Mouse (Mus musculus) forebrain, embryonic 16.5 days (tissue): ENCODE results near the gene Uap1l1. TPM values are rescaled to one million over a fixed set of nuclear protein-coding genes. Genes with fewer than 3 reads are reported as not detected.
A peak's percentile ranks its signal among the peaks of the same experiment; 100 is the strongest.

ENCODE experiments used
- ATAC-seq: fragments of 200-750 bp; cut with Nextera tagmentation; 2 replicates; pipeline ENCODE4 v1.8.0; 2017; ENCODE audit warnings: mild to moderate bottlenecking, moderate library complexity
- H3K27ac ChIP-seq: fragments of 300-500 bp; sonication (generic); 2 replicates; pipeline ENCODE4 v1.5.1; 2014; ENCODE audit warnings: low read length, control low read depth
- H3K27me3 ChIP-seq: fragments of 300-500 bp; sonication (generic); replicated peaks from 2 replicates; pipeline ENCODE4 v1.6.1; 2014; ENCODE audit warnings: low read length; ENCODE audit not compliant: control insufficient read depth, insufficient read depth
- H3K36me3 ChIP-seq: fragments of 300-500 bp; sonication (generic); 2 replicates; pipeline ENCODE4 v1.6.1; 2014; ENCODE audit not compliant: control insufficient read depth, insufficient read depth
- H3K4me1 ChIP-seq: fragments of 300-500 bp; sonication (generic); replicated peaks from 2 replicates; pipeline ENCODE4 v1.6.1; 2014; ENCODE audit warnings: low read length; ENCODE audit not compliant: control insufficient read depth, insufficient read depth
- H3K4me2 ChIP-seq: fragments of 300-500 bp; sonication (generic); 2 replicates; pipeline ENCODE4 v1.6.1; 2014; ENCODE audit warnings: mild to moderate bottlenecking, low read length, control low read depth
- H3K4me3 ChIP-seq: fragments of 300-500 bp; sonication (generic); replicated peaks from 2 replicates; pipeline ENCODE4 v1.5.1; 2014; ENCODE audit warnings: mild to moderate bottlenecking, low read length, control low read depth
- H3K9ac ChIP-seq: fragments of 300-500 bp; sonication (generic); replicated peaks from 2 replicates; pipeline ENCODE4 v1.6.1; 2014; ENCODE audit warnings: low read depth, low read length, control low read depth
- H3K9me3 ChIP-seq: fragments of 300-500 bp; sonication (generic); 2 replicates; pipeline ENCODE4 v1.6.1; 2016; ENCODE audit warnings: low read length; ENCODE audit not compliant: control insufficient read depth
- WGBS: fragments of 180-500 bp; shearing (Covaris S2); extraction: QIAGEN DNeasy Blood & Tissue Kit; methylation state at CpG from one replicate; pipeline ENCODE4 v1.1.7; 2014; 5-methylcytosine and 5-hydroxymethylcytosine counted together
- polyA plus RNA-seq: library from polyadenylated mRNA; unstranded; fragments of >200 nt; fragmentation: Nextera tagmentation; extraction: Ambion mirVana; gene quantifications from 2 replicates; pipeline ENCODE4 v1.2.1, GENCODE M21; 2015

The Uap1l1 gene
- polyA plus RNA-seq, 1 experiment from 2014 or later = 3.3 TPM

GRCm38 (mm10) chr2:25398065-25398464 is 32.6 kb upstream of the Uap1l1 start:
- WGBS = 87% methylated on average over 7 of the region's 7 CpGs
- Histone ChIP-seq H3K9me3 (no peaks in the 10 kb centered on the region), H3K36me3 (no peaks in the 10 kb centered on the region), H3K4me3 (no peak overlapping the region), H3K4me2 (no peak overlapping the region), H3K4me1 (peaks cover 26% of the 10 kb centered on the region), H3K9ac (no peak overlapping the region), H3K27me3 (peaks cover 44% of the 10 kb centered on the region), H3K27ac (no peak overlapping the region)
- ATAC-seq = no peak

GRCm38 (mm10) chr2:25397010-25397409 is 31.5 kb upstream of the Uap1l1 start:
- Histone ChIP-seq H3K4me3 (no peak overlapping the region), H3K9ac (no peak overlapping the region), H3K4me2 (no peak overlapping the region), H3K36me3 (no peaks in the 10 kb centered on the region), H3K27ac (no peak overlapping the region), H3K27me3 (peaks cover 44% of the 10 kb centered on the region), H3K9me3 (no peaks in the 10 kb centered on the region), H3K4me1 (peaks cover 21% of the 10 kb centered on the region)
- ATAC-seq = no peak
- 45% methylated on average over 1 of the region's 1 CpGs for WGBS

- Histone ChIP-seq H3K27me3 (peaks cover 44% of the 10 kb centered on the region), H3K4me3 (peak overlapping the region; percentile 38; the same call in 1 of the 2 replicates)
- WGBS = 34% methylated on average over 3 of the region's 3 CpGs
These were observed 31.1 kb upstream of the Uap1l1 start for GRCm38 (mm10) chr2:25396597-25396983.

DNA sequence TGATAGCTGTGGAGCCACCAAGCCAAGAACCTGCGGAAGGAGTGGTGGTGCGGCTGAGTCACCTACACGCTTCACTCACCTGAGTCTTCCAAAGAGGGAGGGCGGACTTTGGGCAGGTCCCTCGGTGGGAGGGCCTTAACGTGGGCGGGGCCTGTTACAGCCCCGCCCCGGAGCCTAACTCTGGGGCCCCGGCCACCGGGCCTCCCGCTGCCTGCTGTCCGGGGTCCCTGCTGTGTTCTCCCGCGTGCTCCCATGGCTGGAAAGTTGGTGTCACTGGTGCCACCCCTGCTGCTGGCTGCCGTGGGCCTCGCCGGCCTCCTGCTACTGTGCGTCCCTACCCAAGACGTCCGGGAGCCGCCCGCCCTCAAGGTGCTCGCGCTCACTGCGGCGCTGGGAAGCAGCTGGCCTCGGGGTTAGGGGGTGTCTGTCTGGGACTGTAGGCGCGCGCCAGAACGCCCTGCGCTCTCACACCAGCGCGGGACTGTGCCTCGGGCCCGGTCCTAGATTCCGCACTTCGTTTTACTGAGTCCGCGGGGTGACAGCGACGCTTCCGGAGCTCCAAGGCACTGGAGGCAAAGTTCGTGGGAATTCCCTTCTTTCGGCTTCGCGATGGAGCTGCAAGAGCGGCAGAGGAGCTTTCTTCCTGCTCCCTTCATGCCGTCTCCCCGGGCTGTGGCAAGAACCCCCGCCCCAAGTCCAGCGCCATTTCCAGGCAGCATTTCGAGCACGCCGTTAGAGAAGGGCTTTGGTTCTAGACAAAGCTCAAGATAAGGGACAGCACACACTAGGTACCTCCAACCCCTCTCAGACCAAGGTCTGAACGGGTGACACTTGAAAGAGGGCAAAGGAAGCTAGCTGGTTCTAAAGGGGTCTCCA is 30.5 kb upstream of the Uap1l1 start, which contains the start of gene Entpd2:
TSS of gene Entpd2 (plus strand) at position 154 of the 876 bp plus-strand sequence.
- Histone ChIP-seq H3K9me3 (no peaks in the 10 kb centered on the region), H3K27me3 (peaks cover 44% of the 10 kb centered on the region), H3K4me3 (peak within 1 kb of the TSS; percentile 38), H3K4me1 (peaks cover 21% of the 10 kb centered on the region), H3K27ac (peak within 1 kb of the TSS; percentile 12; the same call in 1 of the 2 replicates), H3K9ac (peak within 1 kb of the TSS; percentile 34; the same call in 1 of the 2 replicates), H3K4me2 (peak within 1 kb of the TSS; percentile 59), H3K36me3 (no peaks in the 10 kb centered on the region)
- ATAC-seq = no peak
- WGBS = 2% methylated on average over 57 of the region's 57 CpGs

More at GRCm38 (mm10) chr2:25396597-25396983, 31.1 kb upstream of the Uap1l1 start:
- Histone ChIP-seq H3K4me2 (no peak overlapping the region; the same call in 1 of the 2 replicates), H3K9ac (no peak overlapping the region; the same call in 1 of the 2 replicates), H3K4me1 (peaks cover 21% of the 10 kb centered on the region), H3K9me3 (no peaks in the 10 kb centered on the region), H3K36me3 (no peaks in the 10 kb centered on the region), H3K27ac (no peak overlapping the region)
- no peak for ATAC-seq

DNA sequence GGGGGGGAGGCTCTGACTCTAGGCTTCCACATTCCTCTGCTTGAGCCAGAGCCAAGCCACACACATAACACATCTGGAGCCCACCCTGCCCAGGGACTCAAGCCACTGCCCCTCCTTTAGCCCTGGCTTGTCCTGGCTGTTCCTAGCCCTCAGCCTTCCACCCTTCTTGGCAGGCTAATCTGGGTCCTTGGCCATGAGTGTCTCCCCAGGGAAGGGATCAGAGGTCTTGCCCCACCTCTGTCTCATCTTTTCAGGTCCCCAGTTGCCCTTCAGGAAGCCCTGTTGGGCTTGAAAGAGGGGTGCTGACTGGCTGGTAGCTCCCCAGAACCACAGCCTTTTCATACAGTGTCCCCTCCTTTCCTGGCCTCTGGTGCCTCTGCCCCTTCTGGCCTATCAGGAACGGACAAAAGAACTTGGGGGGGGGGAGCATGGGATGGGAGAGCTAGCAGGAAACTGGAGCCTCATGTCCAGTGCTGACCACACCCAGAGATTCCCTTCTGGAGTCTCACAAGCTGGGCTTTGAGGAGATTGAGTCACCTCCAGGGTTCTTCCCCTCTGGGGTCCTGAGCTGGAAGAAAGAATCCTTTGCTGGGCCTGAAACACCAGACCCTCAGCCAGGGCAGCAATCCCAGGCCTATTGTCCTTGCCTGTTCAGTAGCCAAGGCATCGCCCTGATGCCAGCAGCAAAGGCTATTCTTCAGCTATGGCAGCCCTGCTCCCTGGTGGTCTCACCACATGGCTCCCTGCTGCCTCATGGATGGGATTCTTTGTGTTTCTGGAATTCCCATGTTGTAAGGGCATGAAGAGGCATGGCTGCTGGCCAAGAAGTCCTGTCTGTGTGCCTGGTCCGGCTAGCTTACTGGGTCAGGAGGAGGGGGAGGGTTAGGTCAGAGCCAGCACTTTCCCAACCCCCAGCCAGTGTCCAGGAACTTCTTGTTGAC is 29.1 kb upstream of the Uap1l1 start:
- Histone ChIP-seq H3K27ac (peak overlapping the region; percentile 12; the same call in 1 of the 2 replicates), H3K4me3 (no peak overlapping the region), H3K27me3 (peaks cover 40% of the 10 kb centered on the region), H3K4me2 (no peak overlapping the region), H3K4me1 (peaks cover 17% of the 10 kb centered on the region), H3K9ac (no peak overlapping the region), H3K36me3 (no peaks in the 10 kb centered on the region), H3K9me3 (no peaks in the 10 kb centered on the region)
- ATAC-seq = peak; percentile 88
- WGBS = 12% methylated on average over 3 of the region's 3 CpGs

DNA sequence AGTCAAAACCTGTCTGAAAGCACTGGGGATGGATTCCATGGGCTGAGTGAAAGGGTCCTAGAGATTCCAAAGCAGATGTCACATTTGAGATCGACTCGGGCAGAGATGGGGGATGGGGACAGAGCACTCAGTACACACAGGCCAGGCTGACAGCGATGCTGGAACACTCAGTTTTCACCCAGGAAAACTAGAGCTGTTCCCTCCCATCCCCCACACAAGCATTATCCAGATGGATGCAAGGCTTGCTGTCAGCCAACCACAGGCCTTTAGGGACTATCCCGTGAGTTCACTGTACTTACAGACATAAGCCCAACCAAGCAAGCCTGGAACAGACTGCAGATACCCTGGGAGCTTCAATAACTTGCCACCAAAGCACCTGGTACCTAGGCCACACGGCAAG is 25.8 kb upstream of the Uap1l1 start:
- Histone ChIP-seq H3K4me3 (no peak overlapping the region), H3K27ac (no peak overlapping the region)

DNA sequence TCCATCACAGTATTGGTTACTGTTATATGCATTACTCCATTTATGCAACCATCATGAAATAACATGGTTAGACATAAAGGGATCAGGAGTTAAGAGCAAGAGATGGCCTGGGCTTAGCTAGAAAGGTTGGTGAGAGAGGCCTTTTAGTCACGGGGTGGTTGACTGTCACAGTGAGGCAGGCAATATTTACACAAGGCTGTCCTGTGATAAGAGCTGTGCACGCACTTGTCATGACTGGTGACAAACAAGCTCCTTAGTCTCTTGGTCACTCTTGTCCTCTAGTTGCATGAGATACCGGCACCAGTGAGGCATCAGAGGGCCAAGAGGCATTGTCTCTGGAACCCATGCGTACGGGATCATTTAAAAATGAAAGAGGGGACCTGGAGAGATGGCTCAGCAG is 19.0 kb upstream of the Uap1l1 start:
- H3K36me3 ChIP-seq = no peaks in the 10 kb centered on the region
- H3K4me2 ChIP-seq = no peak overlapping the region
- ATAC-seq = no peak
- no peak overlapping the region for H3K9ac ChIP-seq
- 86% methylated on average over 5 of the region's 5 CpGs for WGBS
- no peaks in the 10 kb centered on the region for H3K4me1 ChIP-seq
- H3K27ac ChIP-seq = no peak overlapping the region
- no peaks in the 10 kb centered on the region for H3K9me3 ChIP-seq
- H3K4me3 ChIP-seq = no peak overlapping the region
- no peaks in the 10 kb centered on the region for H3K27me3 ChIP-seq

More for the DNA sequence above, 25.8 kb upstream of the Uap1l1 start:
- H3K9ac ChIP-seq = no peak overlapping the region
- H3K4me1 ChIP-seq = peaks cover 12% of the 10 kb centered on the region
- H3K9me3 ChIP-seq = no peaks in the 10 kb centered on the region
- H3K4me2 ChIP-seq = no peak overlapping the region
- peaks cover 14% of the 10 kb centered on the region for H3K27me3 ChIP-seq
- no peaks in the 10 kb centered on the region for H3K36me3 ChIP-seq
- no peak for ATAC-seq
- WGBS = 76% methylated on average over 5 of the region's 5 CpGs

- peaks cover 22% of the 10 kb centered on the region for H3K4me1 ChIP-seq
- H3K4me3 ChIP-seq = no peak overlapping the region
- no peak for ATAC-seq
- no peaks in the 10 kb centered on the region for H3K9me3 ChIP-seq
- no peak overlapping the region for H3K9ac ChIP-seq
- H3K36me3 ChIP-seq = no peaks in the 10 kb centered on the region
- H3K27me3 ChIP-seq = no peaks in the 10 kb centered on the region
- 65% methylated on average over 4 of the region's 4 CpGs for WGBS
- no peak overlapping the region for H3K27ac ChIP-seq
- no peak overlapping the region for H3K4me2 ChIP-seq
These were observed 11.1 kb upstream of the Uap1l1 start for GRCm38 (mm10) chr2:25376589-25376988.

DNA sequence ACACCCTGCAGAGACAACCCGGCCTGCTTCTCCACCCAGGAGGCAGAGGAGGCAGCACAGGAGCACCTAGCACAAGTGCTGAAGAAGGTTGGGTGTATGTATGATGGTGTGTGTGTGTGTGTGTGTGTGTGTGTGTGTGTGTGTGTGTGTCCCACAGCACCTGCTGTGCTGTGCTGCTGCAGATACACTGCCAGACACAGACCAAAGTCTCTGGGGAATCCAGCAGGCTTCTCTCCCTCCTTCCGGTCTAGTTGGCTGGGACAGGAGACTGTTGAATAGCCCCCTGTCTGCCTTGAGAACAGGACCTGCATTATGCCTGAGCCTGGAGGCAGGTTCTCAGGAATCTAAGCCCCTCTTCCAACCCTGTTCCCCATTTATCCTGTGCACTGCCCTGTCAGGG is 7.9 kb upstream of the Uap1l1 start:
- Histone ChIP-seq H3K27ac (no peak overlapping the region), H3K4me3 (peak overlapping the region; percentile 71), H3K9ac (peak overlapping the region; percentile 64; the same call in 1 of the 2 replicates), H3K27me3 (no peaks in the 10 kb centered on the region), H3K4me2 (peak overlapping the region; percentile 76), H3K4me1 (peaks cover 23% of the 10 kb centered on the region), H3K9me3 (no peaks in the 10 kb centered on the region), H3K36me3 (no peaks in the 10 kb centered on the region)
- WGBS = 4% methylated on average over 2 of the region's 2 CpGs
- no peak for ATAC-seq
